In genomic region chr2:159596285-159596684, GRCm38 (mm10) we compare ENCODE assay signal across 18 mouse cellular contexts.
DNase-seq lines count a peak whose midpoint lies in the region; ATAC-seq lines count a peak whose summit lies in the region.
"Had no signal": no experiment of that assay in that cellular context is flagged by ENCODE, and none has a peak within 500 bp of the region (broad histone marks: within the 10 kb centered on the region; RNA-seq: fewer than 3 reads in every experiment).

No protein-coding gene starts in this region.

- no peak for ATAC-seq in erythroblast, adult 5-6 weeks (replicated peaks; ENCODE audit: low FRiP score, poor library complexity, severe bottlenecking)
- ATAC-seq: forebrain, postnatal 0 days; Patski had no signal

- DNase-seq in gastrocnemius, postnatal 25 days, result peak; percentile 13
- DNase-seq in gastrocnemius, postnatal 10 days, result no peak
- DNase-seq in kidney, postnatal 14 days, result peak; percentile 19
- DNase-seq in kidney, adult 8-10 months, result no peak
- DNase-seq in forelimb bud, embryonic 11.5 days (ENCODE audit: low read depth, low spot score), result peak; percentile 56
- no peak for DNase-seq in Muller cell, postnatal 12 days (ENCODE audit: inconsistent ontology term)
- DNase-seq: adrenal gland, postnatal 36 days; cerebellum, adult 9-11 months; forebrain, postnatal 0 days; heart, postnatal 36 days; kidney, adult 2 months; liver, embryonic 13.5 days; lung, adult 2 months; lung, postnatal 14 days; right cerebral cortex, postnatal 14 days; spleen, adult 18-20 months had no signal

Comparison
In these comparisons a context has a peak if more than half of its experiments do, and no peak if none do; other contexts are left out.
1. DNase-seq: peak in gastrocnemius, postnatal 25 days (single experiment), kidney, postnatal 14 days (single experiment) and forelimb bud, embryonic 11.5 days (single experiment); none in gastrocnemius, postnatal 10 days (single experiment), kidney, adult 8-10 months (0 of 2) and Muller cell, postnatal 12 days (single experiment).